Mouse (Mus musculus) liver, embryonic 14.5 days (tissue): ENCODE data around the gene Lsp1.

Experiments used
- CTCF ChIP-seq: IDR thresholded peaks from 2 replicates; pipeline ENCODE4 v1.5.1; 2016; ENCODE audit warnings: antibody characterized with exemption, low read depth, control low read depth
- EP300 ChIP-seq: IDR thresholded peaks from 2 replicates; pipeline ENCODE4 v1.6.1; 2016; ENCODE audit warnings: antibody characterized with exemption, low read depth

GRCm38 (mm10) chr7:142522352-142522751 lies 61.7 kb downstream of the Lsp1 start:
- TF ChIP-seq CTCF (peak; percentile 73), EP300 (no peak)
